Mouse (Mus musculus) thymus, postnatal 14 days (tissue): ENCODE measurements around the gene Alox12e.
A peak's percentile ranks its signal among the peaks of the same experiment; 100 is the strongest.
"Not testable (repeated sequence)": the region's sequence is repeated elsewhere in the genome, so short reads cannot be mapped to it uniquely, and the experiment has no call there.

Experiments used
- DNase-seq: peaks from one replicate; pipeline ENCODE4 v3.0.0; 2021

The Alox12e gene

DNA sequence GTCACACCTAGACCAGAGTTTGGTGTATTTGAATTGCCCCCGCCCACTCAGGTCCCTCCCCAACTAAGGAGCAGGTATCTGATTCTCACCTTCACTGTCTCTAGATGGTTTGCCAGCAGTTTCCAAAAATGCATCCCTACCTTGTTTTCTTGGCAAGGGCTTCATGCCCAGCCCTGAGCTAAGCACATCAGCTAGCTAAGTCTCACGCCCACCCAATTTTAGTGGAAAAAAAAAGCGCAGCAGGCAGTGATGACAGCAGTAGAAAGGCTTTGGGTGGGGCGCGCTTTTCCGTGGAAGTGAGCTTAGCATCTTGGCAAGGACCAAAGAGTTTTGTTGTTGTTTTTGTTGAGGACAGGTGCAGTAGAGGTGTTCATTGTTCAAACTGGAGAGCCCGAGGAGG is at the start of gene Alox12e:
Alox12e (minus strand) TSS at position 101 of the 400 bp plus-strand sequence.
- no peak for DNase-seq

DNA sequence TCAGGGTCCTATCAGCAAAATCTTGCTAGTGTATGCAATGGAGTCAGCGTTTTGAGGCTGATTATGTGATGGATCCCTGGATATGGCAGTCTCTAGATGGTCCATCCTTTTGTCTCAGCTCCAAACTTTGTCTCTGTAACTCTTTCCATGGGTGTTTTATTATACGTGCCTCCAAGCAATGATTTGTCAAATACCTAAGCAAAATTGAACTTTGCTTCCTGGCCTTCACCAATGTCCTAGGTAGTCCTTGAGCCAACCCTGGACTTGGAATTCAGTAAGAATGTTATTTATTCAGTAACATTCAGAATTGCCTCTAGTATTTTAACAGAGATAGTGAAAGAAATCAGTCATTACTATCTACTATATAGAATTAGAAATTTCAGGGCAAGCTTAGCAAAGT is 46.2 kb upstream of the Alox12e start:
- DNase-seq: not testable (repeated sequence)

DNA sequence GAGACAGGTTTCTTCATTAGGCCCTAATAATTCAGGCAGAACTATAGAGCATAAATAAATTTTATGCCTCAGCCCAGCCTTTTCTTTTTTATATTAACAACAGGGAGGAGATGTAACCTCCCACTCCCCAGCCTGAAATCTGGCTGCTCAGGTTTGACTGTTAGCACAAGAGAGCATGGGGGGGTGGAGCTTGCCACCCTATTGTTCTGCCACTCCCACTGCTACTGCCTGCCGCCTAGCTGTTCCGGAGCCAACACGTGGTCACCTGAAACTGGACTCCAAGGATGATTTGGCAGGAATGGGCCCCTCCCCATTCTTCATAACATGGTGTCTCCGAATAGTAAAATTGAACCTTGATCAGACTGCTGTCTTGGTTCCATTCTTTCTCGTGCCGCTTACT is 45.3 kb upstream of the Alox12e start:
- not testable (repeated sequence) for DNase-seq

DNA sequence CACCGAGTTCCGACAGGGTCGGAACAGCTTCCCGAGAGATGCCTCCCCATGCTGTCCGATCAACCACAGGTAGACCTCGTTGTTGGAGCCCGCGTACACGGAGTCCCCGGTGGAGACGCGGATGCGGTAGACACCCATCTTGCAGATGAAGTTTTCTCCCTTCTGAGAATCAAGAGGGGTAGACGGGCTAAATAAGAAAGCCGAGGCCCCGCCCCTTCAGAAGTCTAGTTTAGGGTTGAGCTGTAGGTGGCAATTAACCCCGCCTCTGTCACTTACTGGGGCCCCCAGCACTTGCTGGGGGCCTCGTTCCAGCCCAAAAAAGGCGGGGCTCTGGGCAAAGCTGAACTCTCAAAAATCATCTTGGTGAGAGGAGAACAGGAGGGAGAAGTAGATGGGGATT is 29.4 kb upstream of the Alox12e start, which contains the start of gene Alox15:
Alox15 (minus strand) TSS at position 164 of the 400 bp plus-strand sequence.
- DNase-seq: peak; percentile 58

DNA sequence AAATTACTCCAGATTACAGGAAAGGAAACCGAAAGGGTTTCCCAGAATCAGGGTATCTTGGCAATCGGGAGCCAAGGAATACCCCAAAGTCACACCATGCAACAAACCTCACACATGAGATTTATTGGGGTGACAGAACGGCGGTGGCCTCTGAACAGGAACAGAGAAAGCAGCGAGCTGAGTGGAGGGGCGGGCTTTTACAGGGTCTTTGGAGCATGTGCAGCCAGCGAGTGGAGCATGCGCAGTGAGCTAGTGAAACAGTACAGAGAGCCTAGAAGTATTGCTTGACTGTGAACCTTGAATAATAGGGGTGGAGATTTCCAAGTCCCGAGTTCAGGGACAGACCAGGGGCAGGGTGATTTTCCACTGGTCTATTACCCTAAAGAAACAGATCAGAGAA is 26.2 kb upstream of the Alox12e start:
- no peak for DNase-seq

DNA sequence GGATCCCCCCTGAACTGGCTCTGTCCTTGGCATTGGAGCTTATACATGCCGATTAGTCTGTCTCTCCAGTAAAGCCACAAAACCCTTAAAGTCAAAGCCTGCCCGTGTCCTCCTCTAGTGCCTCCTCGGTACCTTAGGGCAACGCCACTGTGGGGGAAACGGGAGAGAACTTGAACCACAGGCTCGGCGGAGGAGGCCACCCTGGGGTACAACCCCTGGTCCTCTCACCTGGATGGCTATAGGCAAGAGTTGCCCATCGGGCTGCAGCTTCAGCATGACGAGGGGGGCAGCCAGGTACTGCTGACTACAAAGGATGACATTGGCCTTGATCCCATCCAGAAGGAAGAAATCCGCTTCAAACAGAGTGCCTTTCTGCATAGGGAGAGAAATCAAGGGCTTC is 25.4 kb upstream of the Alox12e start:
- DNase-seq: no peak

DNA sequence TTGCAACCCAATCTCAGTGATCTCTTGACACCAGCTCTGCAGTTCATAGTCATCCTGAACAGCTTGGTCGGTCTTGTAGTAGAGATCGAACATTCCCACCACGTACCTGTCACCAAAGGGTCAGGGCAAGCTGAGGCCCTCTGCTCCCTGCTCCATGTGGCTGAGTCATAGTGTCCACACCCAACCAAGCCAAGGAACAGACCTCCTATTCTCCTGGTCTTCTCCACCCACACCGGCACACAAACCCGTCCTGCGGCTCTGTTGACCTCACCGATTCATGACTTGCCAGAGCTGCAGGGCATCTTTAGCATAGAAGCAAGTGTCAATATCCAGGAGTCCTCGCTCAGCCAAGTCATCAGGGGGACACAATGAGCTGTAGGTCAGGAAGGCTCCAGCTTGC is 23.1 kb upstream of the Alox12e start:
- no peak for DNase-seq

DNA sequence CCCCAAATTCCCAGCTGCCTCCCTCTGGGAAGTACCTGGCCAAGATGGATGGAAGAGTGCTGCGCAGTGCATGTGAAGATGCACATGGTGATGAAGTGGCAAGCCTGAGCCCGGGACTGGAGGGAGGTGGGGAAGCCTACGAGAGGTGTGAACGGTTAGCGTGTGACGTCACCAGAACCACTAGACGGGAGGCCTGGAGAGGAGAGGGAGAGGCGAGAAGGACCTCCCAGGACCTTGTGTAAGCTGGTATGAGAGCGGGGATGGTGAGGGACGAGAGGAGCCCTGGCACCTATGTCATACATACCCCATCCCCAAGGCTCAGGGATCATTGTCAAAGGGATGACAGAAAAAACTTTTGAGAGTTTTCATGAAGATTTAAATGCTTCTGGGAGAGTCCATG is 22.6 kb upstream of the Alox12e start:
- DNase-seq: no peak

DNA sequence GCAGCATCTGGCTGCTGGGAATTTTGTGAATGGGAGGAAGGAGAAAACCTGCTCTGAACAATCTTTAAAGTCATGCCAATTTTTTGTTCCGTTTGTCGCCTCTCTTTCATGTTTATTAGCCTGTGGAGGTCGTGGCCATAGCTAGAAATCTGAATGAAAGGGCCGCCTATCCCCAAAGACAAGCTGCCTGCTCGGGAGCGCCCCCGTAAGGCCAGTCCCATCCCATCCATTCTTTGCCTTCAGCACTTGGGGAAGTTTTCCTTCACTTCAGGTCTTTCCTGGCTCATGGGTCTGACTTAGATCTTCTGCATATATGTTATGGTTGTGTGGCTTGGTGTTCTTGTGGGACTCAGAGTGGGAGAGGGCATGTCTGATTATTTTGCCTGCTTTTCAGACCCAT is 17.1 kb upstream of the Alox12e start:
- no peak for DNase-seq

DNA sequence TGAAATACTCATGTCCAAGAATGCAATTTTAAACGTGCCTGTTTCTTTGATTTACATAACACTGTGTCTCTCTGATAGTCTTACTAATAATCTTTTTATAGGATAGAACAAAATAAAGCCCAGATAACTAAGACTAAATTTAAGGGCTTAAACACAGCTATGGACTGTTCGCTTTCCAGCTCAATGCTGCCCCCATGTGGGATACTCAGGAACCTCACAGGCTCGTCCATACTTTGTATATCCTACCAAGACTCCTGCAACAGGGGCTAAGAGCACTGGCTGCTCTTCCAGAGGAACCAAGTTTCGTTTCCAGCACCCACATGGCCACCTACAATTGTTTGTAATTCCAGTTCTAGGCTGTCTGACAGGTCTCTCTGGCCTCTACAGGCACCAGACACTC is 12.0 kb upstream of the Alox12e start:
- DNase-seq: peak; percentile 77

DNA sequence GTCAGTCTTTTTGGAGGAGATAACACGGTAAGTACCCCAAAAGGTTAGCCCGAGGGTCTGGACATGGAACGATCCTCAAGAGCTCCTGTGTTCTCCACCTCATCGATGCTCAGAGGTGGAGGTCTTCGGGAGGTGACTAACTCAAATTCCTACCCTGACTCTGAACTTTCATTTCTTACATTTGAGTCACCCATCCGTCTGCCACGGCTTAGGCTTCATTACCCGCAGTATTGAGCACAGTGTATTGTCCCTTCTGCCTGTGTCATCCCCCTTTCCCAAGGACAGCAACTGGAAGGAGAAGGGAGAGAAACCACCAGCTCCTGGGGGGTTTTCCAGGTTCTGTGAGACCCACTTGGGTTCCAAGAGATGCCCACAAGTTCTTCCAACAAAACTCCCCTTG is 2.3 kb upstream of the Alox12e start:
- DNase-seq: no peak

DNA sequence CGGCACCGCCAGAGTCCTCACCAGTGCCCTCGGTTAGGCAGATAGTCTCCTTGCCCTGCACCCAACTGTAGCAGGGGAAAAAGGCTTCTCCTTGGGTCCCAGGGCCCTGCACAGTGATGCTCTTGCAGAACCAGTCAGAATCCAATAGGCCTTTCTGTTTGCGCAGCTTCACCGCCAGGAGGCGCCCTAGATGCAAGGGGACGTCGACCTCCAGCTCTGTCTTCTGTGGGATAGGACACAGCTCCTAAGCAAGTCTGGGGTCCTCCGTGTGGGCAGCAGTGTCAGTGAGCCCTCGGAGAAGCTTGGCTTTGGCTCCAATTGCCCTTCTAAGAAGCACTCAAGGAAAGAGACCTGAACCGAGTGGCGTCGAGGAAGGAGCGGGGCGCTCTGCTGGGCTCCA is 764 bp downstream of the Alox12e start:
- DNase-seq: peak; percentile 73

DNA sequence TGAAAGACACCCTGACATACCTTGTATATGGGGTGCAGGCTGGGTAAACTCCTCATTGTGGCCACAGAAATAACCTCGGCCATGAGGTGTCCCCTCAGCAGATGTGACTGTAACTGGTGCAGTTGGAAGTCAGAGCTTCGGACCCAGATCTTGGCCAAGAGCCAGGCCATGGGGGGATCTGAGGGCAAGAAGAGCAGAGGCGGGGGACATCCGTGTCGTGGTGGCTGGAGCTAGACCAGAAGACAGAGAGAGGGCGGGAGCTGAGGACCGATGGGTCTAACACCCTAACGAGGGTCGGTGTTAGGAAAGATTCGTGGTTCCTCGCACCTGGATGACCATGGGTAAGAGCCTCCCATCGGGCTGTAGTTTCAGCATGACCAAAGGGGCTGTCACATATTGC is 2.8 kb downstream of the Alox12e start:
- no peak for DNase-seq

DNA sequence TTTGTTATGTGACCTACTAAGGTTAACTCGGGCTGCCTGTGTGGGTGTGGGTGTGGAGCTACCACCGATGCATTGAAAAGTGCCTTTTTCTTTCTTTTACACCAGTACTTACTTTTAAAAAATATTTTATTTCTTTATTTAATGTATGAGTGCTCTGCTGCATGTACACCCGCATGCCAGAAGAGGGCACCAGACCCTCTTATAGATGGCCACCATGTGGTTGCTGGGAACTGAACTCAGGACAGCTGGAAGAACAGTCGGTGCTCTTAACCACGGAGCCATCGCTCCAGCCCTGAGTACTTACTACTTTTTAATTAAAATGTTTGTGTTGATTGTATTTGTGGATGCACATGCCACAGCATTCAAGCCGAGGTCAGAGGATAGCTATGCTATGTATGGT is 8.6 kb downstream of the Alox12e start:
- peak; percentile 50 for DNase-seq

DNA sequence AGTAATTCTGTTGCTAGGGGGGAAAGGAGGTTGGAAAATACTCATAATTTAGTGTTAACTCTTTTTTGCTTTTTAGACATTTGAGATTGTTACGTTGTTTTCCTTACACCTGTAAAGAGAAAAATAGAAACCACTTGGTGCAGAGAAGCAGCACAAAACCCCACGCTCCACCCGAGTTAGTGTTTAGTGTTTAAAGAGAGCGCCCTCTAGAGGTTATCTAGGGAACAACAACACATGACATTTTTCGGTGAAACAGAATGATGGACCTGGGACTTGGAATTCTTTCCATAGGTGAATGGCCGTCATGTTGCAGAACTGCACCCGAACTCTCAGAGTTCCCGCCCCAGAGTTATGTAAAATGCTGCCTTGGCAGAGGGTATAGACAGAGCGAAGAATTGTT is 13.1 kb downstream of the Alox12e start:
- DNase-seq: peak; percentile 78

DNA sequence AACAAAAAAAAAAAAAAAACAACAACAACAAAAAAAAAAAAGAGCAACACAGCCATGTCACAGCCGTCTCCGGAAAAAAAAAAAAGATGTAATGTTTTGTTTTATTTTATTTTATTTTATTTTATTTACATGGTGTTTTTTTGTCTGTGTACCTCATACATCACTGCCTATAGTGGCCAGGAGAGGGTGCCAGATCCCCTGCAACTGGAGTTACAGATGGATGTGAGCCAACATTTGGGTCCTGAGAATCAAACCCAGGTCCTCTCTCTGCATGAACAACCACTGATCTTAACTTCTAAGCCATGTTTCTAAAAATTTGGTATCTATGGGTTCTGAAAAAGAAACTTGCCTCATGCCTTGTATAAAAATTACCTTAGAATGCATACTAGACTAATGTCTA is 14.1 kb downstream of the Alox12e start:
- DNase-seq: peak; percentile 59

DNA sequence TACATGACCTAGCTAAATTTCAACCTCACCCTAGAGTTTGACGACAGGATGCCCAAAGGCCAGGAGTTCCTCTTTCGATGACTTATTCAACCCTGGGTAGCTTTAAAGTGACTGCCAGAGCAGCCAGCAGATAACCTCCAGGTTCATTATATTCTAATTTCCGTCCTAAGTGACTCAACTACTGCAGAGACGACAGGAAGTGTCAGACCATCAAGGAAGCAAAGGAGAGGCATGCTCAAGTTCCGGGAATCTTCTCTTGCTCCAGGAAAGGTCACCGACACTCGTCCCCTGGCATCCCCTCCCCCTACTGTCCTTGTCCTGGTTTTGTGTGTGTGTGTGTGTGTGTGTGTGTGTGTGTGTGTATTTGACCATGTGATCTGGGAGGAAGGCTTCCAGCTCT is 16.3 kb downstream of the Alox12e start:
- peak; percentile 39 for DNase-seq

DNA sequence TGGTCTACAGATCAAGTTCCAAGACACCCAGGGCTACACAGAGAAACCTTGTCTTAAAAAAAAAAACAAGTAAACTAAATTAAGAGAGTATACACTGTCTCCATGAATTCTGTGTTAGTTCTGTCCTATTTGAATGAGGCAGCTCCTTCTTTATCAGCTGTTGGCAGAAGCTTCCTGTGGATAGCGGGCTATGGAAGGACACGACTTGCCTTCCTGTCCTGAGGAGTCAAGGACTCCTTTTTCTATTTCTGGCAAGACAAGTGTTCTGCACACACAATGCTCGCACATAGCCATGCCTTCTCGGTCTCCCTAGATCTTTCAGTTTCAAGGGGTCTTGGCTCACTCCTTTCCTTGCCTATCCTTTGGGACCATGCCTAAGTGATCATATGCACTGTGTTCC is 20.1 kb downstream of the Alox12e start:
- no peak for DNase-seq

DNA sequence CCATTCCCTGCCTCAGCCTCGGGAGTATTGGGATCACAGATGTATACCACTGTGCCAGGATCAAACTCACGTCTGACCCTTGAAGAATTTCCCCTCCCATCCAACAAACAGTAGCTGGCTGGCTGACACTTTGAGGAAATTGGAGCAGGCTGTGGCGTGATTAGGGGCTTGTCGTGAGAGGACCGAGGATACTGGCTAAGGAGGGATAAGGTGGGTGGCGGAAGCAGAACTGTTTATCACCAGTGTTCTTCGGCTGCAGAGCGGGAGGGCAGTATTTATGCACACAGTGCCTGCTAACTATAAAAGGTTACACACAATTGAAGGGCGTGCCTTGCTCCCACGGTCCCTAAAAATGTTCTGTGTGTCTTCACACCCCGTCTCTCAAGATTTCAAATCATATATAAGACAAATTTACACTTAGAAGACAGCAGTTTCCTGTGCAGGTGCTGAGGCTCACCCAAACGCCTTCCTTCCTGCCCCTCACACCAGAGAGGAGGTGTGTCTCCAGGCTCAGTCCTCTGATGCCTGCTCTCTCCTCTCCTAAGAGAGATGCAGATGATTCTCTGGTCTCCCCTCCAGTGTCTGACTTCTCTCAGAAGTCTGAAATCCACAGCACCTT is 24.5 kb downstream of the Alox12e start:
- DNase-seq: peak; percentile 80

DNA sequence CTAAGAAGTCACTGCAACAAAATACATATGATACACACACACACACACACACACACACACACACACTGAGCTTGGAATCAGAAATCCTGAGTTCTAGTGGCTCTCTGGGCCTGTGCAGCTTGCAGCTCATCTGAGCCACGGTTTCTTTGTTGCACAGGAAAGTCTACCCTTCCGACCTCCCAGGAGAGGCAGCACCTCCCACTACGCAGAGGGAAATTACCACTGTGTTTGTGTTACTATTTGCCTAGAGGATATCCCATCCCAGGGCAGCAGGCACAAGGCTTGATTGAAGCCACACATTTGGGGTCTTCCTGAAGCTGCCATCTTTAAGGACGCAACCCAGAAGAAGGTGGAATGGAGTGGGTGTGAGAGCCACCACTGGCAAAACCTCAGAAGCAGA is 25.0 kb downstream of the Alox12e start:
- peak; percentile 60 for DNase-seq

DNA sequence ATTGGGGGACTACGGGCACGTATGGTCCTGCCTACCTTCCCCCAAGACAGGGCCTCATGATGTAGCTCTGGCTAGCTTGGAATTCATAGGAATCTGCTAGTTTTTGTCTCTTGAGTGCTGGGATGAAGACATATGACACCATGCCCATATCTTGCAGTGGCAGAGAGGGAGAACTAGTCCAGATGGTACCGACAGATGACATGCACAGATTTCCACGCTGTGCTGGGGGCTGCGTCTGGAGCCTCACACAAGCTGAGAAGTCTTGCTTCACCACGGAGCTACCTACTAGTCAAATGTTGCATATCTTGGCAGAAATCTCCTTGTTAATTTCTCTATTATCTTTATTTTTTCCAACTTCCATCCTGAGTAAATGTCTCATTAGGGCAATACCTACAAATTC is 28.5 kb downstream of the Alox12e start:
- DNase-seq: no peak

DNA sequence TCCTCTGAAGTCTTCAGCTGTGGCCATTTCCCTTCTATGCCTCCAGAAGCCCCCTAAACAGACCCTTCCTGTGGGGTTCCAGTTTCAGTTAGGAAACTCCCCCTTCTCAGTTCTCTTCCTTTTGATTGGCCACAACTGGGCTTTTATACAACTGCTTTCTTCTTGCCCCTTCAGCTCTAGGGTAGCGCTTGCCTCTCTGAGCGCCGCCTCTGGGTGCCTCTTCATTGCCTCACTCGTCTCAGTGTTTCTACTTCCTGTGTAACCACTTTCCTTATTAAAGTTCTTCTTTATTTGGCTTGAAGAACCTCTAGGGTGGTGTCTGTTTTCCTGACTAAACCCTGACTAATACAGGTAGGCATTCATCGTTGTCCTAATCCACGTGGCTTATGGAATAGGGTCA is 31.2 kb downstream of the Alox12e start:
- peak; percentile 63 for DNase-seq

DNA sequence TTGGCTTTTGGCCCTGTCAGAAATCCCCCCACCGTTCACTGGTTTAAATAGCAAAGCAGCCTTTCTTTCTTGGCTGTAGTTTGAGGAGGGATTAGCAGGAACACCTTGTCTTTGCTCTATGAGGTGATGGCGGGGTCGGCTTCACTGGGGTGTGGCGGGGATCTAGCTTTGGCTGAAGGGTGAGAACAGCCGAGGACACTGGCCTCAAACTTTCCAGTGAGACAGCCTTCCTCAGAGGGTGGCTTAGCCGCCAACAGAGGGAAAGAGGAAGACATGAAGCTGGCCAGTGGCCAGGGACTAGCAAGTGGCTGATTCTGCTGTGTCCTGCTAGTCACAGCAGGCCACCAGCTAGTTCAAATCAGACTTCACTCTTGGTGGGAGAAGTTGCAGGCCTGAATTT is 33.2 kb downstream of the Alox12e start:
- no peak for DNase-seq

DNA sequence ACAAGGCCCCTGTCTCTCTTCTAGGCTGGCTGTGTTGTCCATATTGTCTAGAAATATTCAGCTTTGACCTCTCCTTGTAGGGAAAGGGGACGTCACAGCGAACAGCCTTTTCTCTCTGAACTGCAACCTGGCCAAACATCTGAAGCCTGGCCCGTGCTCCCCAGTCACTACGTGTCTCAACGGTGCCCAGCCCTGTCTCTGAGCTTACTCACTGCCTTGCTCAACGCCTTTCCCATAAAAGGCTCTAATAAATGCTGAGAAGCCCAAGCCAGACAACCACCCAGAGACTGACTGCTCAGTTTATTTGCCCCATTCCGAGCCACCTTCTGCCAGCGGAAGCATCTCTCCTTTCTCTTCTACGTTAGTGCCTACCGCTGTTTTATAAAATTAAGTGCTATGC is 34.3 kb downstream of the Alox12e start:
- DNase-seq: no peak

DNA sequence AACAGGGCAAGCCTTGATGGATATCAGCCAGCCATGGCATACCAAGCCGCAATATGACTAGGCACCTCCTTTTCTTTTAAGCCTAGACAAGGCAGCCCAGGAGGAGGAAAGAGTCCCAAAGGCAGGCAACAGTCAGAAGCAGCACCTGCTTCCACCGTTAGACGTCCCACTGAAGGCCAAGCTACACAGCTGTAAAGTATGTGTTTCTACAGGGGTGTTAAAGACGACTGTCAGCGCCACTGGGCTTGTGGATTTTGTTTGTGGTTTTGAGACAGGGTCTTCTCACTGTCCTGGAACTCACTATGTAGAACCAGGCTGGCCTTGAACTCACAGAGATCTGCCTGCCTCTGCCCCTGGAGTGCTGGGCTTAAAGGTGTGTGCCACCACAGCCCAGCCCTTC is 36.7 kb downstream of the Alox12e start:
- DNase-seq: peak; percentile 68

DNA sequence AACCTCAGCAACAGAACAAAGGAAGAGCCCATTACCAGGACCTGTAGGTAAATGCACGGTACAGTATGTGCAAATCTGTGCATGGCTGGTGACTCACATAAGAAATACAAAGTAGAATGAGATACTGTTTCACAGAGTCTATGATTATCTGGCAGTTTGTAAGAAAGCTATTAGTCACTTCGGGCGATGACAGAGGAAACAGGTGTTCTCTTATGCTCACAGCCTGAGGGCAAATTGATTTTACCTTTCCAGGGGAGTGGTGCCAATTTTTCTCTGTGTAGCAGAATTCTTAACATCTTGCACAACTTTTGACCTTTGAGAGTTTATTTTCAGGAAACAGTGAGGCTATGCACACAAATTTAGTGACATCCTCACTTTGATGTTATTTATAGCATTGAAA is 37.7 kb downstream of the Alox12e start:
- no peak for DNase-seq
